Mouse (Mus musculus): Measurements from ENCODE around the gene Erbb4. TPM values are rescaled to one million over a fixed set of nuclear protein-coding genes. Genes with fewer than 3 reads are reported as not detected.

Erbb4 gene
- 0.51 TPM for polyA plus RNA-seq (2014; fragmentation: Illumina TruSeq; extraction: RNeasy Lipid Tissue Mini Kit (QIAGEN cat#74804))

GRCm38 (mm10) chr1:69107485-69108158 is at the start of gene Erbb4:
Erbb4 (minus strand) TSS chr1:69108059.

